Mouse (Mus musculus) megakaryocyte, embryonic 14.5 days (primary cell): ENCODE data around the gene Gli3. TPM values are rescaled to one million over a fixed set of nuclear protein-coding genes. Genes with fewer than 3 reads are reported as not detected.

Source experiments
- H3K27me3 ChIP-seq: replicated peaks from 2 replicates; pipeline ENCODE3; 2012; ENCODE audit warnings: inconsistent platforms
- H3K36me3 ChIP-seq: replicated peaks from 2 replicates; pipeline ENCODE3; 2012; ENCODE audit warnings: low read length, inconsistent platforms, mixed read lengths
- H3K4me1 ChIP-seq: 2 replicates; pipeline ENCODE4 v1.6.1; 2012; ENCODE audit warnings: inconsistent platforms
- H3K4me3 ChIP-seq: replicated peaks from 2 replicates; pipeline ENCODE3; 2012; ENCODE audit warnings: moderate library complexity, mild to moderate bottlenecking, inconsistent platforms
- H3K9me3 ChIP-seq: 2 replicates; pipeline ENCODE4 v1.6.1; 2012; ENCODE audit warnings: inconsistent platforms
- FLI1 ChIP-seq: IDR thresholded peaks from 2 replicates; pipeline ENCODE4 v1.6.1; 2012; ENCODE audit warnings: low read length, inconsistent platforms, mixed read lengths
- GATA1 ChIP-seq: IDR thresholded peaks from 3 replicates; pipeline ENCODE4 v1.6.1; 2012; ENCODE audit warnings: mixed read lengths, low read length, inconsistent platforms, borderline replicate concordance
- polyA plus RNA-seq: library from polyadenylated mRNA; stranded (reverse); fragments of >175 nt; gene quantifications from 2 replicates; pipeline ENCODE4 v1.2.3, GENCODE M21; 2012; ENCODE audit warnings: low replicate concordance; ENCODE audit not compliant: insufficient read depth

Gene Gli3
- polyA plus RNA-seq, 1 experiment: not detected

- Histone ChIP-seq H3K4me3 (peak overlapping the region; percentile 82), H3K4me1 (peaks cover 19% of the 10 kb centered on the region), H3K27me3 (peaks cover 60% of the 10 kb centered on the region), H3K36me3 (no peaks in the 10 kb centered on the region), H3K9me3 (no peaks in the 10 kb centered on the region)
- TF ChIP-seq FLI1: no peak
- no peak for TF ChIP-seq GATA1
Measured at GRCm38 (mm10) chr13:15463492-15464080, 551 bp downstream of the Gli3 start.

GRCm38 (mm10) chr13:15464081-15464526 lies 1.1 kb downstream of the Gli3 start:
- Histone ChIP-seq H3K27me3 (peaks cover 60% of the 10 kb centered on the region), H3K4me1 (peaks cover 19% of the 10 kb centered on the region), H3K4me3 (peak overlapping the region; percentile 82), H3K9me3 (no peaks in the 10 kb centered on the region), H3K36me3 (no peaks in the 10 kb centered on the region)
- no peak for TF ChIP-seq FLI1
- no peak for TF ChIP-seq GATA1

DNA sequence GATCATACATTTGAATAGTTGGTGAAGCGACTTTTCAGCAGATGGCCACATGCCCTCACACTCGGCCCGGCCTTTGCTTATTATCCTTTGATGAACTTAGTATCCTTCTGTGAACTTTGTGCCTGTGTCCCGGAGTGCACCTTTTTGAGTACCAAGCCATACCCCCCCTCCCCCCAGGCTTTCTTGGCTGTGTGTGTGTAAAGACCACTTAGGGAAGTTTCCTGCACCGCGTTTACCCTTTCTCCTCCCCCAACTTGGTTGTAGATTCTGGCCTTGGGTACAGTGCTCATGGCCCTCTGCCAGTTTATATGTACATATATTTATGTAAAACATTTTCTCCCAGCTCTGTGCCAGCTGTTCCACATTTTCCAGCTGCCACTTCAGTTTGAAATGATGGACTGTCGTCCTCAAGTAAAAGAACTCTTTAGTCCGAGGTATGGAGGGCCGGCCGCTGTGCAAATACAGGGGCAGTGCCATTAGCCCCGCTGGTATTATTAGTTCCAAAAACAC lies 1.8 kb downstream of the Gli3 start:
- peaks cover 60% of the 10 kb centered on the region for H3K27me3 ChIP-seq
- H3K36me3 ChIP-seq: no peaks in the 10 kb centered on the region
- peak overlapping the region; percentile 82 for H3K4me3 ChIP-seq
- no peaks in the 10 kb centered on the region for H3K9me3 ChIP-seq
- TF ChIP-seq FLI1 (no peak), GATA1 (no peak)
- peaks cover 19% of the 10 kb centered on the region for H3K4me1 ChIP-seq

- TF ChIP-seq FLI1: no peak
- no peak for TF ChIP-seq GATA1
- H3K27me3 ChIP-seq: peaks cover 52% of the 10 kb centered on the region
- no peaks in the 10 kb centered on the region for H3K36me3 ChIP-seq
- H3K4me1 ChIP-seq: peaks cover 19% of the 10 kb centered on the region
- no peak overlapping the region for H3K4me3 ChIP-seq
- no peaks in the 10 kb centered on the region for H3K9me3 ChIP-seq
Measured at GRCm38 (mm10) chr13:15466496-15466895, 3.5 kb downstream of the Gli3 start.

DNA sequence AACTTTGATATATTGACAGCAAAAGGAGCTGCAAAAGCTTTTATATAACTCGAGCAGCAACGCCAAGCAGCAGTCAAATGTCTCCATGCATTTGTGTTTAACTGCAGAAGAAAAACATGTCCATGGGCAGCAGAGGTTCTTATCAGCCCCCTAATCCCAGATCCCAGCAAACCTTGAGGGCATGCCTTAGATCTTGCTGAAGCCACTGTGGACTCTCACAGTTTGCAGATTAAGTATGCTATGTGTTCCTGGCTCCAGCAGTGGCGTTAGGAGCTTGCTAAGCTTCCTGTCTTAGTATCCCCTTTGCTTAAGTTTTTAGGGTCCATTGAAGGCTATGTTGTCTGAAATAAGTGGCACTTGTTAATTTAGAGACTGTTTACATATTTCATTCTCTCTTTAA lies 4.4 kb downstream of the Gli3 start:
- Histone ChIP-seq H3K4me1 (peaks cover 19% of the 10 kb centered on the region), H3K4me3 (no peak overlapping the region), H3K36me3 (no peaks in the 10 kb centered on the region), H3K9me3 (no peaks in the 10 kb centered on the region), H3K27me3 (peaks cover 43% of the 10 kb centered on the region)
- no peak for TF ChIP-seq GATA1

DNA sequence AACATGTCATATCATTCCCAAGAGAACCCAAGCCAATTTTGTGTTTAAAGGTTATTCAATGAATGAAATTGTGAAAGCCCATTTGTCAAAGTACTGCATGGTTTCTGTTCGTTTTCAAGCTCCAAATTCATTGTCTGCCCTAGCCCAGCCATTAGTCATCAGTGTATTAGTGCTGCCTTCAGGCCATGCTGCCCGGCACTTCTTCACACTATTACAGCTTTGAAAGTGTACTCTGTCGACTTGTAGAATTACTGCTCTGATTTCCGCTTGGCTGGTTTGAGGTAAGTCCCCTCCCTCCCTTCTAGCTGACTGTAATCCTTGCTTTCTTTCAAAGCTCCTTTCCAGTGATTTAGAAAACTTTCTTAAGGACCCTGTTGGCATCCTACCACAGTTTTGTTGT lies 5.4 kb downstream of the Gli3 start:
- H3K4me1 ChIP-seq: peaks cover 14% of the 10 kb centered on the region
- TF ChIP-seq GATA1 (no peak), FLI1 (no peak)
- H3K27me3 ChIP-seq: peaks cover 32% of the 10 kb centered on the region

DNA sequence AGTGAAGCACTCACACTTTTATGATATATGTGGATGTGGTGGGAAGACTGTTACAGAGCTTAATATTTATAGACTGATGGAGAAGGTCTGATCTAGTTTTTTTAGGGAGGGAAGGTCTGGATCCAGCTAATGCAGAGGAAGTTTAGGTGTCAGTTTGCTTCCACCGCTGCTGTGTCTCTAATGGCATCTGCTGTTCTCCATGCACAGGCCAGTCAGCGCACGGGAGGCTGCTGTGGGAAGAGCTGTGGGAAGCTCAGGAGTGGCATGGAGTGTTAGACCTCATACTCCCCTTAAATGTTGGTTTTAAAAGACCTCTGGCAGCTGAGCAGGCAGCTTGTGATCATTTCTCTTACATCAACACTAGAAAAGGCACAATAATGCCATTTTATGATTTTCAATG lies 7.0 kb downstream of the Gli3 start:
- H3K9me3 ChIP-seq: no peaks in the 10 kb centered on the region
- no peak overlapping the region for H3K4me3 ChIP-seq
- no peaks in the 10 kb centered on the region; the same call in 1 of the 2 replicates for H3K4me1 ChIP-seq
- no peaks in the 10 kb centered on the region for H3K36me3 ChIP-seq
- no peak for TF ChIP-seq GATA1
- no peak for TF ChIP-seq FLI1
- H3K27me3 ChIP-seq: peaks cover 16% of the 10 kb centered on the region

More for the DNA sequence above, 5.4 kb downstream of the Gli3 start:
- H3K4me3 ChIP-seq: no peak overlapping the region
- no peaks in the 10 kb centered on the region for H3K36me3 ChIP-seq
- H3K9me3 ChIP-seq: no peaks in the 10 kb centered on the region

GRCm38 (mm10) chr13:15472712-15473111 lies 9.7 kb downstream of the Gli3 start:
- H3K9me3 ChIP-seq: no peaks in the 10 kb centered on the region
- no peaks in the 10 kb centered on the region for H3K36me3 ChIP-seq
- TF ChIP-seq FLI1 (no peak), GATA1 (no peak)

DNA sequence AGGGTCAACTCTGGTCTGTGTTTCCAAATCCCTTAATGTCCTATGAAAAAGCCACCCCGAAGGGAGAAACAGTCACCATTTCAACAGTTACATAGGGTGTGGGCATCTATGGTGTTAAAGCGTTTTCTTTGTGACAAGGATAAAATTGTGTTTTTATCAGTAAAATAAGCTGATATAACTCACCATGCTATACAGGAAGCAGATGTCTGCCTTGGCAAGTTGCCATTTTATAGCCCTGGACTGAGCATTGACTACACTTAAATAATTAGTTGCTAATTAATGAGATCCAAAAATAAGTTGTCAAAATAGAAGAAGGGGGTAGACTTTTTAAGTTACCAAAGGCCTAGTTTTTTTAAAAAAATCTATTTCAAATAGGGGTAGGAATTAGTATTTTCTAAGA lies 11.4 kb downstream of the Gli3 start:
- TF ChIP-seq FLI1 (no peak), GATA1 (no peak)
- H3K9me3 ChIP-seq: no peaks in the 10 kb centered on the region
- no peaks in the 10 kb centered on the region for H3K4me1 ChIP-seq
- H3K4me3 ChIP-seq: no peak overlapping the region
- H3K36me3 ChIP-seq: no peaks in the 10 kb centered on the region
- peaks cover 2% of the 10 kb centered on the region for H3K27me3 ChIP-seq

More at GRCm38 (mm10) chr13:15472712-15473111, 9.7 kb downstream of the Gli3 start:
- H3K4me3 ChIP-seq: no peak overlapping the region
- no peaks in the 10 kb centered on the region for H3K4me1 ChIP-seq
- H3K27me3 ChIP-seq: peaks cover 2% of the 10 kb centered on the region

GRCm38 (mm10) chr13:15486033-15486891 lies 23.2 kb downstream of the Gli3 start:
- Histone ChIP-seq H3K9me3 (0 out of 2 replicates have a peak, but pooled peaks cover 7% of the 10 kb centered on the region), H3K27me3 (no peaks in the 10 kb centered on the region), H3K36me3 (no peaks in the 10 kb centered on the region), H3K4me1 (no peaks in the 10 kb centered on the region), H3K4me3 (no peak overlapping the region)
- TF ChIP-seq FLI1: no peak
- TF ChIP-seq GATA1: no peak
